Mouse (Mus musculus) embryo, embryonic 9.5 days (tissue): Measurements from ENCODE around the gene Myg1.

Experiments
- DNase-seq: peaks from one replicate; pipeline ENCODE4 v3.0.0-alpha.2; 2017; ENCODE audit errors: extremely low spot score

Myg1 gene

DNA sequence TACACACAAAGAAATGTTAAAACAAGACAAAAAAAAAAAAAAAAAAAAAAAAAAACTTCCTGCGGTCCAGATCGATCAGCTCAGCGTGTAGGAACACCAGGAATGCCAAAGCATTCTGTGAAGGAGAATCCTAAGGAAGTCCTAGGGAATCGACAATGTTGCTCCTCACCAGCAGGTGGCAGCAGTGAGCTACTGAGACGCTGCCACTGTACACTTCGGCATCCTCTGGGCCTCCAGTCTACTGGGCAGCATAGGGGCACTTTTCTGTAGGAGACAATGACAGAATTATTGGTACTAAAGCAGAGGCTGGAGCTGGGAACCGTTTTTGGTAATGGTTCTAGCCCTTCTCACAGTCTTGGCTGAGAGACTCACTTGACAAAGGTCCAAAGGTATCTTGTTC lies 50.1 kb downstream of the Myg1 start:
- DNase-seq: peak; percentile 75

GRCm38 (mm10) chr15:102383671-102384070 lies 52.2 kb downstream of the Myg1 start:
- no peak for DNase-seq

GRCm38 (mm10) chr15:102386640-102387039 lies 55.1 kb downstream of the Myg1 start:
- no peak for DNase-seq
